Mouse (Mus musculus): Measurements from ENCODE around the gene Rarg.

GRCm38 (mm10) chr15:102210816-102211215, 46.5 kb downstream of the Rarg start:
- TF ChIP-seq POLR2A (IDR thresholded peaks at IDR 0.05; ENCODE audit: control insufficient read depth in 1 of 2, insufficient read depth in 1 of 2, low read depth in 1 of 2, low read length in 2 of 2, poor library complexity in 1 of 2) (no peak), CTCF (IDR thresholded peaks at IDR 0.05 in 2 of 3, conservative IDR thresholded peaks at IDR 0.05 in 1 of 3; ENCODE audit: control insufficient read depth in 1 of 3, insufficient read depth in 1 of 3, low read depth in 2 of 3, low read length in 3 of 3, poor library complexity in 1 of 3, severe bottlenecking in 1 of 3) (no peak), E2F4 (IDR thresholded peaks at IDR 0.05; ENCODE audit: borderline replicate concordance, low read depth, low read length) (no peak), ZKSCAN1 (IDR thresholded peaks at IDR 0.05; ENCODE audit: low read depth, low read length) (no peak), RCOR1 (IDR thresholded peaks at IDR 0.05; ENCODE audit: low read depth, low read length) (no peak)

All from MEL (cell line).